In the genomic region with DNA sequence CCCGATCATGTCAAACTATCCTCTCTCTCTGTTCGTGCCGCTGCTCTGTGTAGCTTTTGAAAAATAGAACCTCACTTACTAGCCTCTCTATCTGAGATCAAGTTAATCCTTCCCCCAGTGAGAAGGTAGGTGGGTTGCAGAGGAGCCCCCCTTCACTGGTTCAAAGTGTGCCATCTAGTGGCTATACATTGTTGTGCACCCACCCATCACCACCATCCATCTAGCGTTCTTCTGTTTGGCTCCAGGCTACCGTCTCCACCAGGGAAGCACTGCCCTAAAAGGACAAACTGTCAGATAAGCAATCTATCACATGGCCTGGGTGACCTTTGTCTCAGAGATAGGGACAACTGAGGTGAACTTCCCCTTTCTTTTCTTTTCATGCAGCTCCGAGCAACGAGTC, we compare ENCODE assay signal across 9 mouse cellular contexts.
A peak's percentile ranks its signal among the peaks of the same experiment; 100 is the strongest.
DNase-seq lines count a peak whose midpoint lies in the region; ATAC-seq lines count a peak whose summit lies in the region.
"Had no signal": no experiment of that assay in that cellular context is flagged by ENCODE, and none has a peak within 500 bp of the region (broad histone marks: within the 10 kb centered on the region; RNA-seq: fewer than 3 reads in every experiment).

No protein-coding gene starts in this region.

- H3K36me3 ChIP-seq in intestine, embryonic 14.5 days (ENCODE audit: control insufficient read depth, insufficient read depth, low read length): no peaks in the 10 kb centered on the region
- no peaks in the 10 kb centered on the region for H3K36me3 ChIP-seq in intestine, embryonic 15.5 days
- H3K36me3 ChIP-seq in neural tube, embryonic 11.5 days (ENCODE audit: control insufficient read depth, insufficient read depth, low read length): no peaks in the 10 kb centered on the region
- H3K36me3 ChIP-seq: liver, embryonic 13.5 days had no signal

- H3K4me3 ChIP-seq in intestine, embryonic 14.5 days (ENCODE audit: low read depth, low read length): no peak overlapping the region
- H3K4me3 ChIP-seq in intestine, embryonic 15.5 days (replicated peaks): no peak overlapping the region
- H3K4me3 ChIP-seq in neural tube, embryonic 11.5 days (ENCODE audit: low read depth, low read length): no peak overlapping the region
- H3K4me3 ChIP-seq: liver, embryonic 13.5 days had no signal

- WGBS in intestine, embryonic 14.5 days: 53% methylated on average over 7 of the region's 7 CpGs
- WGBS in intestine, embryonic 15.5 days: 48% methylated on average over 7 of the region's 7 CpGs
- WGBS in neural tube, embryonic 11.5 days: 53% methylated on average over 7 of the region's 7 CpGs

- no peaks in the 10 kb centered on the region for H3K4me1 ChIP-seq in intestine, embryonic 14.5 days (replicated peaks; ENCODE audit: control insufficient read depth, insufficient read depth, low read length)
- H3K4me1 ChIP-seq in intestine, embryonic 15.5 days (replicated peaks): no peaks in the 10 kb centered on the region
- no peaks in the 10 kb centered on the region for H3K4me1 ChIP-seq in neural tube, embryonic 11.5 days (ENCODE audit: control insufficient read depth, insufficient read depth, low read length)
- H3K4me1 ChIP-seq: liver, embryonic 13.5 days had no signal

- DNase-seq in intestine, embryonic 14.5 days (ENCODE audit: low spot score): peak; percentile 62
- DNase-seq in ES-CJ7 (ENCODE audit: low read depth, low spot score): peak; percentile 34
- DNase-seq in cerebellum, adult 11 months: peak; percentile 29
- peak; percentile 19 to 39 for DNase-seq in frontal cortex, postnatal 25 days (ENCODE audit: low spot score in 2 of 2)
- peak; percentile 51 for DNase-seq in kidney, postnatal 14 days
- DNase-seq in neural tube, embryonic 11.5 days (ENCODE audit: low spot score): peak; percentile 44
- DNase-seq in spleen, postnatal 14 days (ENCODE audit: low spot score in 2 of 2): no peak
- DNase-seq: liver, embryonic 13.5 days had no signal

- no peak overlapping the region for H3K4me2 ChIP-seq in intestine, embryonic 14.5 days (ENCODE audit: low read length)
- no peak overlapping the region for H3K4me2 ChIP-seq in intestine, embryonic 15.5 days (replicated peaks)
- no peak overlapping the region for H3K4me2 ChIP-seq in neural tube, embryonic 11.5 days (ENCODE audit: low read depth)
- H3K4me2 ChIP-seq: liver, embryonic 13.5 days had no signal

- H3K27me3 ChIP-seq in intestine, embryonic 14.5 days (replicated peaks; ENCODE audit: control insufficient read depth, insufficient read depth, low read length): no peaks in the 10 kb centered on the region
- H3K27me3 ChIP-seq in intestine, embryonic 15.5 days (replicated peaks): no peaks in the 10 kb centered on the region
- H3K27me3 ChIP-seq in neural tube, embryonic 11.5 days (ENCODE audit: control insufficient read depth, insufficient read depth, low read length): no peaks in the 10 kb centered on the region
- H3K27me3 ChIP-seq: liver, embryonic 13.5 days had no signal

- no peak overlapping the region for H3K27ac ChIP-seq in intestine, embryonic 14.5 days (ENCODE audit: low read depth)
- H3K27ac ChIP-seq in intestine, embryonic 15.5 days: no peak overlapping the region
- no peak overlapping the region for H3K27ac ChIP-seq in neural tube, embryonic 11.5 days (ENCODE audit: low read depth, low read length)
- H3K27ac ChIP-seq: liver, embryonic 13.5 days had no signal

- no peak for ATAC-seq in intestine, embryonic 14.5 days (replicated peaks; ENCODE audit: low FRiP score, low TSS enrichment, low read depth)
- no peak for ATAC-seq in intestine, embryonic 15.5 days
- no peak for ATAC-seq in neural tube, embryonic 11.5 days (ENCODE audit: insufficient read depth, low FRiP score, low TSS enrichment)

- H3K9ac ChIP-seq in intestine, embryonic 14.5 days (ENCODE audit: low read length): no peak overlapping the region
- no peak overlapping the region for H3K9ac ChIP-seq in intestine, embryonic 15.5 days
- no peak overlapping the region for H3K9ac ChIP-seq in neural tube, embryonic 11.5 days (ENCODE audit: low read length)
- H3K9ac ChIP-seq: liver, embryonic 13.5 days had no signal

- H3K9me3 ChIP-seq in intestine, embryonic 14.5 days (ENCODE audit: control insufficient read depth, low read length): no peaks in the 10 kb centered on the region
- no peaks in the 10 kb centered on the region for H3K9me3 ChIP-seq in intestine, embryonic 15.5 days
- H3K9me3 ChIP-seq in neural tube, embryonic 11.5 days (ENCODE audit: control insufficient read depth, low read length): no peaks in the 10 kb centered on the region
- H3K9me3 ChIP-seq: liver, embryonic 13.5 days had no signal

Comparison
In these comparisons a context has a peak if more than half of its experiments do, and no peak if none do; other contexts are left out.
1. DNase-seq: peak in intestine, embryonic 14.5 days (single experiment), ES-CJ7 (single experiment), cerebellum, adult 11 months (single experiment), frontal cortex, postnatal 25 days (2 of 2), kidney, postnatal 14 days (single experiment) and neural tube, embryonic 11.5 days (single experiment); none in spleen, postnatal 14 days (0 of 2).